8 mouse cellular contexts compared by ENCODE assay signal in genomic region chr12:73045046-73045723, GRCm38 (mm10). TPM values are rescaled to one million over a fixed set of nuclear protein-coding genes. Genes with fewer than 3 reads are reported as not detected.
A peak's percentile ranks its signal among the peaks of the same experiment; 100 is the strongest.
DNase-seq lines count a peak whose midpoint lies in the region; ATAC-seq and TF ChIP-seq lines count a peak whose summit lies in the region.

No protein-coding gene starts in this region.

- H3K9me3 ChIP-seq in kidney, embryonic 16.5 days (ENCODE audit: low read length) = no peaks in the 10 kb centered on the region
- H3K9me3 ChIP-seq in midbrain, embryonic 12.5 days = no peaks in the 10 kb centered on the region

- peak overlapping the region; percentile 72 for H3K4me2 ChIP-seq in kidney, embryonic 16.5 days (replicated peaks; ENCODE audit: low read depth, low read length)
- peak overlapping the region; percentile 50 for H3K4me2 ChIP-seq in midbrain, embryonic 12.5 days (replicated peaks)

- intact Hi-C loops in gastrocnemius, postnatal 36 days (cut with DNase I) = loop anchor here (5.0 kb wide), 1 partner anchor 362 kb away; no protein-coding TSS in a partner anchor

- peak overlapping the region; percentile 17 for H3K4me3 ChIP-seq in lung, adult 2 months (replicated peaks; ENCODE audit: extremely low read depth, low read depth, low read length)
- no peak overlapping the region for H3K4me3 ChIP-seq in bone marrow, adult 2 months (replicated peaks; ENCODE audit: control insufficient read depth, low read depth, low read length)
- H3K4me3 ChIP-seq in kidney, embryonic 16.5 days (ENCODE audit: low read length) = peak overlapping the region; percentile 51
- H3K4me3 ChIP-seq in midbrain, embryonic 12.5 days = peak overlapping the region; percentile 38

- TF ChIP-seq POLR2A in lung, adult 2 months (IDR thresholded peaks at IDR 0.05; ENCODE audit: borderline replicate concordance, extremely low read depth, low read depth, low read length) = no peak
- TF ChIP-seq POLR2A in bone marrow, adult 2 months (IDR thresholded peaks at IDR 0.05; ENCODE audit: borderline replicate concordance, control insufficient read depth, low read depth, low read length) = no peak

- peak overlapping the region; percentile 33; the same call in 1 of the 2 replicates for H3K27ac ChIP-seq in bone marrow, adult 2 months (ENCODE audit: control insufficient read depth, insufficient read depth, low read depth, low read length, poor library complexity)
- no peak overlapping the region for H3K27ac ChIP-seq in kidney, embryonic 16.5 days (ENCODE audit: low read length)
- H3K27ac ChIP-seq in midbrain, embryonic 12.5 days (replicated peaks) = peak overlapping the region; percentile 17; the same call in 1 of the 2 replicates

- ATAC-seq in kidney, embryonic 16.5 days (ENCODE audit: low FRiP score, low TSS enrichment) = peak; percentile 58
- no peak for ATAC-seq in midbrain, embryonic 12.5 days (ENCODE audit: low FRiP score, low read depth)
- ATAC-seq in frontal cortex, adult (ENCODE audit: low TSS enrichment) = no peak

- WGBS in lung, adult 2 months = 1% methylated on average over 46 of the region's 46 CpGs
- WGBS in bone marrow, adult 2 months = under 1% methylated on average over 46 of the region's 46 CpGs
- WGBS in kidney, embryonic 16.5 days = under 1% methylated on average over 46 of the region's 46 CpGs
- WGBS in midbrain, embryonic 12.5 days = under 1% methylated on average over 46 of the region's 46 CpGs

- H3K4me1 ChIP-seq in lung, adult 2 months (ENCODE audit: control insufficient read depth, insufficient read depth, low read length) = peaks cover 11% of the 10 kb centered on the region
- H3K4me1 ChIP-seq in bone marrow, adult 2 months (ENCODE audit: control insufficient read depth, insufficient read depth, low read length) = no peaks in the 10 kb centered on the region; the same call in 1 of the 2 replicates
- peaks cover 29% of the 10 kb centered on the region for H3K4me1 ChIP-seq in kidney, embryonic 16.5 days (ENCODE audit: insufficient read depth, low read length)
- H3K4me1 ChIP-seq in midbrain, embryonic 12.5 days = peaks cover 24% of the 10 kb centered on the region

- DNase-seq in lung, adult 2 months = peak; percentile 64
- no peak for DNase-seq in lung, adult 18-20 months
- DNase-seq in gastrocnemius, postnatal 36 days = peak; percentile 36 to 62
- DNase-seq in ovary, postnatal 14 days (ENCODE audit: low spot score) = no peak

- peak overlapping the region; percentile 52 for H3K9ac ChIP-seq in kidney, embryonic 16.5 days (replicated peaks; ENCODE audit: low read length)
- H3K9ac ChIP-seq in midbrain, embryonic 12.5 days (replicated peaks) = peak overlapping the region; percentile 44

- TF ChIP-seq CTCF in lung, adult 2 months (IDR thresholded peaks at IDR 0.05; ENCODE audit: insufficient read depth, low read length) = no peak
- no peak for TF ChIP-seq CTCF in bone marrow, adult 2 months (IDR thresholded peaks at IDR 0.05; ENCODE audit: control insufficient read depth, insufficient read depth, low read length)

- H3K27me3 ChIP-seq in kidney, embryonic 16.5 days (ENCODE audit: insufficient read depth, low read length) = peaks cover 90% of the 10 kb centered on the region
- peaks cover 89% of the 10 kb centered on the region for H3K27me3 ChIP-seq in midbrain, embryonic 12.5 days

- H3K36me3 ChIP-seq in kidney, embryonic 16.5 days (ENCODE audit: insufficient read depth, low read length) = no peaks in the 10 kb centered on the region
- no peaks in the 10 kb centered on the region for H3K36me3 ChIP-seq in midbrain, embryonic 12.5 days

RNA-seq across cellular contexts. Expression of gene Six1, which starts 8.5 kb away (rescaled TPM):
- 3.0 and 3.6 TPM in 2 replicates for polyA plus RNA-seq in lung, adult 2 months (2012; rRNA removed)
- polyA plus RNA-seq in bone marrow, adult 2 months (2011; ENCODE audit: insufficient read depth, insufficient read length, low replicate concordance, missing spikeins) = 2.7 and 4.1 TPM in 2 replicates
- total RNA-seq in gastrocnemius, postnatal 36 days (2021) = 10 to 100 TPM; 52.0 to 59.0 TPM
- 0.47 and 0.66 TPM in 2 replicates for polyA plus RNA-seq in kidney, embryonic 16.5 days (2015; fragmentation: Nextera tagmentation; extraction: Ambion mirVana)
- 7.8 and 13.6 TPM in 2 replicates for polyA plus RNA-seq in midbrain, embryonic 12.5 days (2016; fragmentation: Nextera tagmentation; extraction: Ambion mirVana)

Comparison
In these comparisons a context has a peak if more than half of its experiments do, and no peak if none do; other contexts are left out.
1. DNase-seq: peak in lung, adult 2 months (single experiment) and gastrocnemius, postnatal 36 days (2 of 2); none in lung, adult 18-20 months (0 of 2) and ovary, postnatal 14 days (single experiment).